Mouse (Mus musculus) kidney, postnatal 0 days (tissue): Measurements from ENCODE around the gene Fgd1. TPM values are rescaled to one million over a fixed set of nuclear protein-coding genes. Genes with fewer than 3 reads are reported as not detected.

Experiments
- ATAC-seq: fragments of 200-750 bp; cut with Nextera tagmentation; replicated peaks from 2 replicates; pipeline ENCODE4 v1.8.0; 2017; ENCODE audit warnings: low read depth, moderate number of reproducible peaks, moderate TSS enrichment, moderate library complexity; ENCODE audit not compliant: low FRiP score
- DNase-seq: peaks from one replicate; pipeline ENCODE4 v3.0.0-alpha.2; 2016; ENCODE audit warnings: low spot score
- H3K27ac ChIP-seq: fragments of 300-500 bp; sonication (generic); 2 replicates; pipeline ENCODE4 v1.5.1; 2014; ENCODE audit warnings: mild to moderate bottlenecking
- H3K27me3 ChIP-seq: fragments of 300-500 bp; sonication (generic); 2 replicates; pipeline ENCODE4 v1.6.1; 2014; ENCODE audit warnings: low read length, mixed read lengths; ENCODE audit not compliant: insufficient read depth
- H3K36me3 ChIP-seq: fragments of 300-500 bp; sonication (generic); 2 replicates; pipeline ENCODE4 v1.6.1; 2014; ENCODE audit warnings: low read length, mixed read lengths; ENCODE audit not compliant: insufficient read depth
- H3K4me1 ChIP-seq: fragments of 300-500 bp; sonication (generic); replicated peaks from 2 replicates; pipeline ENCODE4 v1.6.1; 2014; ENCODE audit warnings: antibody characterized with exemption, low read length, mixed read lengths; ENCODE audit not compliant: insufficient read depth
- H3K4me2 ChIP-seq: fragments of 300-500 bp; sonication (generic); 2 replicates; pipeline ENCODE4 v1.6.1; 2014; ENCODE audit warnings: mild to moderate bottlenecking, low read length, moderate library complexity, mixed read lengths
- H3K4me3 ChIP-seq: fragments of 300-500 bp; sonication (generic); replicated peaks from 2 replicates; pipeline ENCODE4 v1.5.1; 2014; ENCODE audit warnings: low read depth, low read length
- H3K9ac ChIP-seq: fragments of 300-500 bp; sonication (generic); 2 replicates; pipeline ENCODE4 v1.6.1; 2014; ENCODE audit warnings: low read depth, low read length
- H3K9me3 ChIP-seq: fragments of 300-500 bp; sonication (generic); replicated peaks from 2 replicates; pipeline ENCODE4 v1.6.1; 2016; ENCODE audit warnings: low read length, inconsistent platforms, mixed read lengths
- CTCF ChIP-seq: IDR thresholded peaks from 2 replicates; pipeline ENCODE4 v1.5.1; 2016; ENCODE audit warnings: antibody characterized with exemption, low read depth, mild to moderate bottlenecking, moderate library complexity
- WGBS: fragments of 180-500 bp; shearing (Covaris S2); extraction: QIAGEN DNeasy Blood & Tissue Kit; methylation state at CpG from one replicate; pipeline ENCODE4 v1.1.7; 2014; 5-methylcytosine and 5-hydroxymethylcytosine counted together
- polyA plus RNA-seq: library from polyadenylated mRNA; unstranded; fragments of >200 nt; fragmentation: Nextera tagmentation; extraction: Ambion mirVana; gene quantifications from 2 replicates; pipeline ENCODE4 v1.2.1, GENCODE M21; 2015

The Fgd1 gene
- polyA plus RNA-seq: 8.7 and 9.7 TPM in 2 replicates

DNA sequence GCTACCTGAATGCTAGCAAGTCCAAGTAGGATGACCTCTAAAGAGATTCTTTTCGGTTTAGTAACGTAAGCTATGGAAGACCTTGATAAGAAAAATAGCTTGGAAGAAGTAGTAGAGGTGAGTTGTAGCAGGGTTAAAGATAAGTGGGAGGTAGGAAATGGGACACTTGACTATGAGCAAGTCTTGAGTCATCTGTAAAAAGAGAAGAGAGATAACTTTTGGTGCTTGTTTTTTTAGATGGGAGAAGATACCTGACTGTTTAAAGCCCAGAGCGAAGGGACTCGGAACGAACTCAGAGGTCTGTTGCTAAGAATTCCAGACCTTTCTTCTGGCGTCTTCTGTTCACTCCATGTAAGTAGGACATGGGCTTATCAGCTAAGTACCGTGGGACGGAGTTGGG lies at the start of gene Fgd1:
Gene Fgd1 (plus strand): TSS at position 301 of the 400 bp plus-strand sequence.
- no peaks in the 10 kb centered on the region for H3K27me3 ChIP-seq
- peak within 1 kb of the TSS; percentile 78 for H3K9ac ChIP-seq
- no peaks in the 10 kb centered on the region for H3K4me1 ChIP-seq
- H3K4me2 ChIP-seq: peak within 1 kb of the TSS; percentile 65
- H3K36me3 ChIP-seq: no peaks in the 10 kb centered on the region
- no peak for ATAC-seq
- peak within 1 kb of the TSS; percentile 85 for H3K27ac ChIP-seq
- TF ChIP-seq CTCF: no peak
- DNase-seq: no peak
- peak within 1 kb of the TSS; percentile 62 for H3K4me3 ChIP-seq
- no peaks in the 10 kb centered on the region for H3K9me3 ChIP-seq
- 94% methylated on average over 8 of the region's 8 CpGs for WGBS

DNA sequence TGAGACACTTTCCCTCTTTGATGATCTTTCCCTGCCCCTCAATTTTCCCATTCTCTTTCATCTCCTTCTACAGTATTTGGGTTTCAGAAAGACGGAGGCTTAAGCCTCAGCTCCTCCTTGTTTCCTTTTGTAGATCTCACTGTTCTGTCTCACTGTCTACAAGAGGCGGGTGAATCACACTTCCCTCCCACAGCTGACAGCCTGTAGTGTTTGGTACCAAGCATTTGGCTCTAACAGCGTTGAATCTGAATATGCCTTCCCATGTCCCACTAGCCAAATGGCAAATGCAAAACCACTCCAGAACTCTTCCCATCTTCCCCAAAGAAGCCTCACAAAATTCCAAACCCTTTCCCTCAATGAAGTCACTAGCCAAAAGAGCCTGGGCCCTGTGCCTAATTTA lies 49.2 kb upstream of the Fgd1 start:
- Histone ChIP-seq H3K4me3 (no peak overlapping the region), H3K27ac (no peak overlapping the region), H3K36me3 (0 out of 2 replicates have a peak, but pooled peaks cover 16% of the 10 kb centered on the region), H3K4me1 (no peaks in the 10 kb centered on the region), H3K9me3 (no peaks in the 10 kb centered on the region), H3K27me3 (no peaks in the 10 kb centered on the region), H3K4me2 (no peak overlapping the region), H3K9ac (no peak overlapping the region)
- WGBS: 88% methylated on average over 3 of the region's 3 CpGs
- TF ChIP-seq CTCF: no peak
- no peak for ATAC-seq
- DNase-seq: no peak

GRCm38 (mm10) chrX:151016938-151017877 lies 28.7 kb upstream of the Fgd1 start, which contains the start of gene Gnl3l:
Gene Gnl3l (minus strand): TSS chrX:151017322.
- H3K4me3 ChIP-seq: peak within 1 kb of the TSS; percentile 44
- H3K4me2 ChIP-seq: peak within 1 kb of the TSS; percentile 51
- 0 out of 2 replicates have a peak, but pooled peaks cover 3% of the 10 kb centered on the region for H3K36me3 ChIP-seq
- DNase-seq: peak; percentile 93
- peak; percentile 55 for TF ChIP-seq CTCF
- 0 out of 2 replicates have a peak, but pooled peaks cover 4% of the 10 kb centered on the region for H3K4me1 ChIP-seq
- ATAC-seq: peak; percentile 97
- H3K27me3 ChIP-seq: no peaks in the 10 kb centered on the region
- WGBS: 28% methylated on average over 43 of the region's 43 CpGs
- H3K27ac ChIP-seq: peak within 1 kb of the TSS; percentile 82
- H3K9ac ChIP-seq: peak within 1 kb of the TSS; percentile 47; the same call in 1 of the 2 replicates
- H3K9me3 ChIP-seq: no peaks in the 10 kb centered on the region

- H3K27me3 ChIP-seq: no peaks in the 10 kb centered on the region
- H3K4me1 ChIP-seq: 0 out of 2 replicates have a peak, but pooled peaks cover 4% of the 10 kb centered on the region
- H3K9me3 ChIP-seq: no peaks in the 10 kb centered on the region
- WGBS: 10% methylated on average over 3 of the region's 3 CpGs
- DNase-seq (peak; percentile 42), ATAC-seq (no peak)
- peak overlapping the region; percentile 44 for H3K4me3 ChIP-seq
- H3K4me2 ChIP-seq: peak overlapping the region; percentile 51
- H3K9ac ChIP-seq: peak overlapping the region; percentile 47; the same call in 1 of the 2 replicates
- no peak for TF ChIP-seq CTCF
- peak overlapping the region; percentile 82 for H3K27ac ChIP-seq
- H3K36me3 ChIP-seq: 0 out of 2 replicates have a peak, but pooled peaks cover 3% of the 10 kb centered on the region
Observed at GRCm38 (mm10) chrX:151017897-151018296, 28.1 kb upstream of the Fgd1 start.

DNA sequence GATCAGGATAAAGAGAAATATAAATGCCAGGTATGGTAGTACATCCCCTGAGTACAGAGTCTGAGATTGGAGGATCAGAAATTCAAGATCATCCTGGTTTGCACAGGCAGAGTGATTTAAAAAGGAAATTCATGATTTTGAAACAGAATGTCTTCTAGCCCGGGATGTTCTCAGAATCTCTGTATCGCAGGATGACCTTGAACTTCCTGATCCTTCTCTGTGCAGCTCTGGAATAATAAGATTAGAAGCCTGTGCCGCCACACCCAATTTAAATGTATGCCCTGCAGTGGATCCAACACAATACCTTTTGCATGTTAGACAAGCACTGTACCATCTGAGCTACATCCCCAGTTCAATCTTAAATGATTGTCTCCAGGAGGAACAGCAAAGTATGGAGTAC lies 27.2 kb upstream of the Fgd1 start:
- H3K4me3 ChIP-seq: no peak overlapping the region
- WGBS: 66% methylated on average over 3 of the region's 3 CpGs
- H3K9ac ChIP-seq: no peak overlapping the region
- ATAC-seq (no peak), DNase-seq (no peak)
- no peaks in the 10 kb centered on the region for H3K36me3 ChIP-seq
- no peaks in the 10 kb centered on the region for H3K9me3 ChIP-seq
- no peak overlapping the region for H3K27ac ChIP-seq
- H3K4me2 ChIP-seq: no peak overlapping the region
- TF ChIP-seq CTCF: no peak
- no peaks in the 10 kb centered on the region for H3K27me3 ChIP-seq
- H3K4me1 ChIP-seq: 0 out of 2 replicates have a peak, but pooled peaks cover 4% of the 10 kb centered on the region

- Histone ChIP-seq H3K27me3 (no peaks in the 10 kb centered on the region), H3K4me3 (no peak overlapping the region), H3K9ac (no peak overlapping the region), H3K36me3 (no peaks in the 10 kb centered on the region), H3K4me2 (no peak overlapping the region), H3K27ac (peak overlapping the region; percentile 54; the same call in 1 of the 2 replicates), H3K4me1 (no peaks in the 10 kb centered on the region), H3K9me3 (no peaks in the 10 kb centered on the region)
- no peak for ATAC-seq
- no peak for TF ChIP-seq CTCF
- 30% methylated on average over 3 of the region's 3 CpGs for WGBS
- DNase-seq: peak; percentile 65
Observed at GRCm38 (mm10) chrX:151031400-151031799, 14.6 kb upstream of the Fgd1 start.
